ENCODE assay signal across 8 mouse cellular contexts in genomic region chr2:158153728-158154343, GRCm38 (mm10). TPM values are rescaled to one million over a fixed set of nuclear protein-coding genes. Genes with fewer than 3 reads are reported as not detected.
DNase-seq lines count a peak whose midpoint lies in the region; ATAC-seq and TF ChIP-seq lines count a peak whose summit lies in the region.

No protein-coding gene starts in this region.

- peak overlapping the region; percentile 60 for H3K9ac ChIP-seq in hindbrain, embryonic 13.5 days

- intact Hi-C loops in left cerebral cortex, adult 2 months (cut with DNase I): no loop called here

- no peaks in the 10 kb centered on the region for H3K36me3 ChIP-seq in hindbrain, embryonic 13.5 days
- H3K36me3 ChIP-seq in splenic B cell, adult 2 months (ENCODE audit: control insufficient read depth, insufficient read depth, low read length, poor library complexity, severe bottlenecking): no peaks in the 10 kb centered on the region

- no peaks in the 10 kb centered on the region for H3K9me3 ChIP-seq in hindbrain, embryonic 13.5 days

- H3K27ac ChIP-seq in left cerebral cortex, adult 2 months: no peak overlapping the region
- no peak overlapping the region for H3K27ac ChIP-seq in hindbrain, embryonic 13.5 days

- peaks cover 16% of the 10 kb centered on the region for H3K4me1 ChIP-seq in hindbrain, embryonic 13.5 days (replicated peaks)

- H3K4me2 ChIP-seq in hindbrain, embryonic 13.5 days: peak overlapping the region; percentile 63

- no peak for DNase-seq in left cerebral cortex, adult 2 months (ENCODE audit: extremely low spot score in 1 of 2, low spot score in 2 of 2)
- no peak for DNase-seq in left cerebral cortex, adult 11 months (ENCODE audit: low spot score)
- peak; percentile 69 for DNase-seq in embryo, embryonic 10.5 days (ENCODE audit: low spot score)
- peak; percentile 62 for DNase-seq in lung, postnatal 10 days
- peak; percentile 38 for DNase-seq in splenic B cell, adult 2 months (ENCODE audit: low read depth, low spot score)
- DNase-seq in layer of hippocampus, postnatal 14 days (ENCODE audit: low spot score in 2 of 2): no peak
- no peak for DNase-seq in urinary bladder, postnatal 14 days (ENCODE audit: low spot score)

- no peak for ATAC-seq in hindbrain, embryonic 13.5 days (ENCODE audit: low FRiP score)

- peak overlapping the region; percentile 28; the same call in 1 of the 2 replicates for H3K4me3 ChIP-seq in left cerebral cortex, adult 2 months
- peak overlapping the region; percentile 31 for H3K4me3 ChIP-seq in hindbrain, embryonic 13.5 days

- WGBS in hindbrain, embryonic 13.5 days: 1% methylated on average over 22 of the region's 22 CpGs

- TF ChIP-seq CTCF in left cerebral cortex, adult 2 months (IDR thresholded peaks at IDR 0.05): no peak

- no peaks in the 10 kb centered on the region for H3K27me3 ChIP-seq in hindbrain, embryonic 13.5 days
- no peaks in the 10 kb centered on the region; the same call in 1 of the 2 replicates for H3K27me3 ChIP-seq in splenic B cell, adult 2 months (ENCODE audit: control insufficient read depth, insufficient read depth, low read length, poor library complexity, severe bottlenecking)

RNA-seq across cellular contexts. Expression of gene Tgm2, which starts 7.6 kb away (rescaled TPM):
- 10 to 100 TPM; 12.9 to 14.6 TPM for total RNA-seq in left cerebral cortex, adult 2 months (2021)
- 10.1 TPM in 2 replicates for polyA plus RNA-seq in hindbrain, embryonic 13.5 days (2015; fragmentation: Nextera tagmentation; extraction: Ambion mirVana)
- total RNA-seq in layer of hippocampus, postnatal 14 days (2021): 1 to 10 TPM; 5.8 to 6.0 TPM

Comparison
In these comparisons a context has a peak if more than half of its experiments do, and no peak if none do; other contexts are left out.
1. DNase-seq: peak in embryo, embryonic 10.5 days (single experiment), lung, postnatal 10 days (single experiment) and splenic B cell, adult 2 months (single experiment); none in left cerebral cortex, adult 2 months (0 of 2), left cerebral cortex, adult 11 months (single experiment), layer of hippocampus, postnatal 14 days (0 of 2) and urinary bladder, postnatal 14 days (single experiment).